Mouse (Mus musculus) gastrocnemius, adult 8-10 months (tissue): Measurements from ENCODE around the gene Slc10a7. TPM values are rescaled to one million over a fixed set of nuclear protein-coding genes. Genes with fewer than 3 reads are reported as not detected.
"Not testable (repeated sequence)": the region's sequence is repeated elsewhere in the genome, so short reads cannot be mapped to it uniquely, and the experiment has no call there.

Source experiments
- DNase-seq, 2 experiments: peaks; one replicate each; pipeline ENCODE4 v3.0.0; 2022; ENCODE audit warnings: low spot score in 2 of 2
- total RNA-seq, 4 experiments: library from RNA; stranded (reverse); gene quantifications; 2 replicates each; pipeline ENCODE4 v1.2.4; 2022

Slc10a7 gene
- total RNA-seq: 1 to 10 TPM; 3.7 to 5.6 (median 4.4) TPM

- peak; percentile 59 to 70 for DNase-seq
These were observed at the start of gene Slc10a7 for GRCm38 (mm10) chr8:78509273-78510031. Gene Slc10a7, plus strand, starts transcription at chr8:78509346.

- no peak for DNase-seq
These were observed 45.2 kb upstream of the Slc10a7 start for GRCm38 (mm10) chr8:78463941-78464340.

- no peak for DNase-seq
These were observed 41.3 kb upstream of the Slc10a7 start for GRCm38 (mm10) chr8:78467889-78468288.

- no peak for DNase-seq
These were observed 31.9 kb upstream of the Slc10a7 start for GRCm38 (mm10) chr8:78477051-78477829.

GRCm38 (mm10) chr8:78489733-78490132, 19.4 kb upstream of the Slc10a7 start:
- no peak for DNase-seq

- DNase-seq: no peak
These were observed 16.1 kb upstream of the Slc10a7 start for GRCm38 (mm10) chr8:78493031-78493430.

- not testable (repeated sequence) for DNase-seq
These were observed 12.9 kb upstream of the Slc10a7 start for GRCm38 (mm10) chr8:78496273-78496672.

- DNase-seq: no peak
These were observed 6.4 kb upstream of the Slc10a7 start for GRCm38 (mm10) chr8:78502706-78503105.

GRCm38 (mm10) chr8:78507979-78508718, 997 bp upstream of the Slc10a7 start:
- peak in 1 of 2 experiments; percentile 14 for DNase-seq

GRCm38 (mm10) chr8:78508719-78509272, 350 bp upstream of the Slc10a7 start, which contains the start of gene Rbmxl1:
Gene Rbmxl1, minus strand, starts transcription at chr8:78508898.
- peak; percentile 70 to 76 for DNase-seq

GRCm38 (mm10) chr8:78510094-78510493, 948 bp downstream of the Slc10a7 start:
- DNase-seq: no peak

GRCm38 (mm10) chr8:78510926-78511325, 1.8 kb downstream of the Slc10a7 start:
- DNase-seq: no peak

GRCm38 (mm10) chr8:78513106-78513505, 4.0 kb downstream of the Slc10a7 start:
- DNase-seq: no peak

- no peak for DNase-seq
These were observed 5.6 kb downstream of the Slc10a7 start for GRCm38 (mm10) chr8:78514706-78515105.

- DNase-seq: no peak
These were observed 6.0 kb downstream of the Slc10a7 start for GRCm38 (mm10) chr8:78515132-78515531.

GRCm38 (mm10) chr8:78533981-78534380, 24.8 kb downstream of the Slc10a7 start:
- no peak for DNase-seq

- DNase-seq: no peak
These were observed 27.6 kb downstream of the Slc10a7 start for GRCm38 (mm10) chr8:78536716-78537115.

GRCm38 (mm10) chr8:78537795-78538194, 28.6 kb downstream of the Slc10a7 start:
- no peak for DNase-seq

- not testable (repeated sequence) for DNase-seq
These were observed 33.5 kb downstream of the Slc10a7 start for GRCm38 (mm10) chr8:78542670-78543069.

GRCm38 (mm10) chr8:78543621-78544020, 34.5 kb downstream of the Slc10a7 start:
- no peak for DNase-seq

- no peak for DNase-seq
These were observed 35.4 kb downstream of the Slc10a7 start for GRCm38 (mm10) chr8:78544545-78544944.
